Mouse (Mus musculus) MEL (cell line): Measurements from ENCODE around the gene Itm2b. TPM values are rescaled to one million over a fixed set of nuclear protein-coding genes. Genes with fewer than 3 reads are reported as not detected.

Experiments
- DNase-seq: peaks from one replicate; pipeline ENCODE4 v3.0.0; 2011; ENCODE audit warnings: low read depth, low spot score
- H3K27ac ChIP-seq: 2 replicates; pipeline ENCODE4 v1.5.1; 2012; ENCODE audit warnings: low read depth, mild to moderate bottlenecking, control low read depth, low read length, moderate library complexity; ENCODE audit not compliant: control insufficient read depth
- H3K27me3 ChIP-seq, 2 experiments: fragments of 150-350 bp in 1 of 2; sonication (generic) in 1 of 2; 2 replicates each; pipeline ENCODE4 v1.6.1; 2012; ENCODE audit warnings: low read length in 2 of 2, mild to moderate bottlenecking in 2 of 2, improper control_type of control experiment in 1 of 2, moderate library complexity in 1 of 2; ENCODE audit not compliant: insufficient read depth in 2 of 2, control insufficient read depth in 1 of 2
- H3K36me3 ChIP-seq, 2 experiments: 2 replicates each; pipeline ENCODE4 v1.6.1; 2012 to 2014; ENCODE audit warnings: low read length in 2 of 2, improper control_type of control experiment in 1 of 2, inconsistent platforms in 1 of 2, mild to moderate bottlenecking in 1 of 2; ENCODE audit not compliant: insufficient read depth in 2 of 2, control insufficient read depth in 1 of 2
- H3K4me1 ChIP-seq, 2 experiments: fragments of 150-350 bp in 1 of 2; sonication (generic) in 1 of 2; 2 replicates each; pipeline ENCODE4 v1.6.1; 2012; ENCODE audit warnings: low read length in 2 of 2, improper control_type of control experiment in 1 of 2, mild to moderate bottlenecking in 1 of 2; ENCODE audit not compliant: insufficient read depth in 2 of 2, control insufficient read depth in 1 of 2
- H3K4me3 ChIP-seq, 2 experiments: fragments of 150-350 bp in 1 of 2; sonication (generic) in 1 of 2; 2 replicates each; pipeline ENCODE4 v1.5.1; 2012; ENCODE audit warnings: low read depth in 2 of 2, low read length in 2 of 2, mild to moderate bottlenecking in 2 of 2, moderate library complexity in 2 of 2, control low read depth in 1 of 2, improper control_type of control experiment in 1 of 2; ENCODE audit not compliant: control insufficient read depth in 1 of 2, insufficient read depth in 1 of 2
- H3K79me2 ChIP-seq: 2 replicates; pipeline ENCODE4 v1.6.1; 2012; ENCODE audit warnings: mild to moderate bottlenecking, low read length, moderate library complexity; ENCODE audit not compliant: control insufficient read depth, poor library complexity, insufficient read depth
- H3K9ac ChIP-seq: 2 replicates; pipeline ENCODE4 v1.6.1; 2012; ENCODE audit warnings: low read depth, mild to moderate bottlenecking, control low read depth, low read length, moderate library complexity; ENCODE audit not compliant: control insufficient read depth, poor library complexity, severe bottlenecking
- H3K9me3 ChIP-seq: fragments of 150-350 bp; sonication (generic); replicated peaks from 2 replicates; pipeline ENCODE4 v1.6.1; 2012; ENCODE audit warnings: mild to moderate bottlenecking, low read length, improper control_type of control experiment, moderate library complexity; ENCODE audit not compliant: insufficient read depth
- CHD1 ChIP-seq: IDR thresholded peaks from 2 replicates; pipeline ENCODE4 v1.6.1; 2012; ENCODE audit warnings: low read depth, mild to moderate bottlenecking, inconsistent platforms, low read length, improper control_type of control experiment
- CTCF ChIP-seq, 3 experiments: IDR thresholded peaks in 2 of 3; conservative IDR thresholded peaks in 1 of 3; 2 replicates each; pipeline ENCODE4 v1.5.1; 2011 to 2012; ENCODE audit warnings: low read length in 3 of 3, low read depth in 2 of 3, mild to moderate bottlenecking in 2 of 3, improper control_type of control experiment in 1 of 3, inconsistent platforms in 1 of 3, mixed read lengths in 1 of 3, moderate library complexity in 1 of 3; ENCODE audit not compliant: control insufficient read depth in 1 of 3, insufficient read depth in 1 of 3, poor library complexity in 1 of 3, severe bottlenecking in 1 of 3
- E2F4 ChIP-seq: IDR thresholded peaks from 2 replicates; pipeline ENCODE4 v1.6.1; 2011; ENCODE audit warnings: low read depth, low read length, improper control_type of control experiment, borderline replicate concordance
- ELF1 ChIP-seq: IDR thresholded peaks from 2 replicates; pipeline ENCODE4 v1.6.1; 2014; ENCODE audit warnings: low read depth, mild to moderate bottlenecking, inconsistent platforms, low read length, improper control_type of control experiment, moderate library complexity
- EP300 ChIP-seq, 2 experiments: IDR thresholded peaks; 2 replicates each; pipeline ENCODE4 v1.6.1; 2011; ENCODE audit warnings: improper control_type of control experiment in 2 of 2, low read length in 2 of 2, low read depth in 1 of 2, mild to moderate bottlenecking in 1 of 2
- ETS1 ChIP-seq: IDR thresholded peaks from 2 replicates; pipeline ENCODE4 v1.6.1; 2012; ENCODE audit warnings: low read depth, mild to moderate bottlenecking, inconsistent platforms, low read length, improper control_type of control experiment, moderate library complexity
- GABPA ChIP-seq: IDR thresholded peaks from 2 replicates; pipeline ENCODE4 v1.6.1; 2012; ENCODE audit warnings: low read depth, mild to moderate bottlenecking, inconsistent platforms, low read length, improper control_type of control experiment, moderate library complexity
- HCFC1 ChIP-seq: IDR thresholded peaks from 2 replicates; pipeline ENCODE4 v1.6.1; 2012; ENCODE audit warnings: low read depth, mild to moderate bottlenecking, inconsistent platforms, low read length, improper control_type of control experiment, moderate library complexity
- KAT2A ChIP-seq: conservative IDR thresholded peaks from 2 replicates; pipeline ENCODE4 v1.6.1; 2012; ENCODE audit warnings: low read depth, low read length, improper control_type of control experiment, inconsistent platforms
- MAFK ChIP-seq: IDR thresholded peaks from 2 replicates; pipeline ENCODE4 v1.6.1; 2011; ENCODE audit warnings: low read depth, mild to moderate bottlenecking, low read length, improper control_type of control experiment, borderline replicate concordance
- MAX ChIP-seq: IDR thresholded peaks from 2 replicates; pipeline ENCODE4 v1.6.1; 2011; ENCODE audit warnings: low read length, improper control_type of control experiment
- MAZ ChIP-seq: IDR thresholded peaks from 2 replicates; pipeline ENCODE4 v1.6.1; 2012; ENCODE audit warnings: low read depth, mild to moderate bottlenecking, inconsistent platforms, low read length, improper control_type of control experiment
- MYB ChIP-seq: IDR thresholded peaks from 2 replicates; pipeline ENCODE4 v1.6.1; 2011; ENCODE audit warnings: mild to moderate bottlenecking, low read depth, low read length, improper control_type of control experiment
- RAD21 ChIP-seq: IDR thresholded peaks from 2 replicates; pipeline ENCODE4 v1.6.1; 2011; ENCODE audit warnings: mild to moderate bottlenecking, low read depth, low read length, improper control_type of control experiment
- SMC3 ChIP-seq: IDR thresholded peaks from 2 replicates; pipeline ENCODE4 v1.6.1; 2011; ENCODE audit warnings: low read depth, low read length, improper control_type of control experiment
- TAL1 ChIP-seq: IDR thresholded peaks from 2 replicates; pipeline ENCODE4 v1.6.1; 2012; ENCODE audit warnings: mild to moderate bottlenecking, inconsistent platforms, low read length, moderate library complexity, mixed read lengths
- TCF12 ChIP-seq: IDR thresholded peaks from 2 replicates; pipeline ENCODE4 v1.6.1; 2014; ENCODE audit warnings: low read depth, mild to moderate bottlenecking, inconsistent platforms, low read length, improper control_type of control experiment, moderate library complexity
- UBTF ChIP-seq: IDR thresholded peaks from 2 replicates; pipeline ENCODE4 v1.6.1; 2012; ENCODE audit warnings: low read depth, mild to moderate bottlenecking, inconsistent platforms, low read length, improper control_type of control experiment, moderate library complexity, borderline replicate concordance; ENCODE audit not compliant: insufficient read depth
- USF1 ChIP-seq: IDR thresholded peaks from 2 replicates; pipeline ENCODE4 v1.6.1; 2014; ENCODE audit warnings: low read depth, mild to moderate bottlenecking, inconsistent platforms, low read length, improper control_type of control experiment, moderate library complexity
- ZC3H11A ChIP-seq: IDR thresholded peaks from 2 replicates; pipeline ENCODE4 v1.6.1; 2012; ENCODE audit warnings: low read depth, mild to moderate bottlenecking, inconsistent platforms, low read length, improper control_type of control experiment
- ZMIZ1 ChIP-seq: IDR thresholded peaks from 2 replicates; pipeline ENCODE4 v1.6.1; 2012; ENCODE audit warnings: low read depth, mild to moderate bottlenecking, inconsistent platforms, low read length, improper control_type of control experiment, moderate library complexity
- ZNF384 ChIP-seq: IDR thresholded peaks from 2 replicates; pipeline ENCODE4 v1.6.1; 2012; ENCODE audit warnings: low read depth, mild to moderate bottlenecking, inconsistent platforms, low read length, improper control_type of control experiment
- polyA plus RNA-seq, 2 experiments: library from polyadenylated mRNA; stranded (reverse) in 1 of 2; unstranded in 1 of 2; fragments of >175 nt in 1 of 2; fragments of >200 nt in 1 of 2; gene quantifications; 2 replicates each; pipeline versions ENCODE4 v1.2.1 to v1.2.4; 2012; ENCODE audit warnings: low replicate concordance in 2 of 2, low read depth in 1 of 2; ENCODE audit not compliant: insufficient read length in 2 of 2, insufficient read depth in 1 of 2, missing spikeins in 1 of 2
- total RNA-seq: library from RNA; depleted of rRNA; stranded (reverse); fragments of 300-350 nt; gene quantifications from 2 replicates; pipeline ENCODE4 v1.2.3, GENCODE M21; 2012

The Itm2b gene
- total and polyA plus RNA-seq, 3 experiments: 54.0 to 312 (median 101) TPM

DNA sequence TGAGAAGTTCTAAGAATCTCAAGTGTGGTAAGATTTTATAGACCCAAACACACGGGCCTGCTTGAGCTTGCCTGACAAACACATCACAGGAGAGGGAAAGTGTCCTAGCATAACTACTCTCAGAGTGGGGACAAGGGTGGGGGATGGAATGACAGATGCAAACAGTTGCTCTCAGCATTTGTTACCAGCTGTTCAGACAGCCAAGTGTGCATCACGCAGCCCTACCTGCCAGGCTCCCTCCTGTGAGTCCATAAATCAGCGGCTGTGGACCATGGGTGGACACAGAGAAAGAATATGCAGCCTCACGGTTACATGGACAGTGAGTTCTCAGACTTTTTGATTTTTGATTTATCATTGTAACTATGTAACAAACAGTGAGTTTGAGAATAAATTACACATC is 15.5 kb downstream of the Itm2b start:
- Histone ChIP-seq H3K36me3 (peaks cover 6 to 20% of the 10 kb centered on the region in 2 experiments), H3K4me1 (peaks cover 17 to 25% of the 10 kb centered on the region in 2 experiments)
- no peak for DNase-seq

DNA sequence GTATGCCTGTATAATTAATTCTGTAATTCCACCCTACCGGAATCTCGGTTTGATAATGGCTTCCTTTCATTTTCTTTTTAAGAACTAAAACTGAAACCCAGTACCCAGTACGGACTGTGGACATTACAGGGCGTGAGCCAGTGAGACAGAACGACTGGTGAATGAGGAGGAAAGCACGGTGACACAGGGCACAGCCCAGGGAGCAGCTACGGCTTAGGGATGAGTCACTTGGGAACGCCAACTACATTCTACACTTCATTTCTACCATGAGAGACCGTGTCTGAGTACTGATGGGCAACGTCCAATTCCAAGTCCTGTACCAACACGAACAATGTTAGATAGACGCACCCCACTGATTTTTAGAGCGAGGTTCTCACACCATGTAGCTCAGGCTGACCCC is 16.1 kb downstream of the Itm2b start:
- TF ChIP-seq TAL1 (no peak), ZNF384 (no peak), ZMIZ1 (no peak), KAT2A (no peak), ELF1 (no peak), USF1 (no peak), SMC3 (no peak), MAX (no peak), CHD1 (no peak)
- no peak overlapping the region for H3K9ac ChIP-seq
- H3K79me2 ChIP-seq: 0 out of 2 replicates have a peak, but pooled peaks cover 2% of the 10 kb centered on the region
- H3K36me3 ChIP-seq: peaks cover 6 to 20% of the 10 kb centered on the region in 2 experiments
- H3K9me3 ChIP-seq: no peaks in the 10 kb centered on the region
- peaks cover 17 to 25% of the 10 kb centered on the region in 2 experiments for H3K4me1 ChIP-seq
- DNase-seq: no peak
- no peaks in the 10 kb centered on the region for H3K27me3 ChIP-seq
- no peak overlapping the region for H3K27ac ChIP-seq
- no peak overlapping the region for H3K4me3 ChIP-seq

More for the DNA sequence above, 15.5 kb downstream of the Itm2b start:
- Histone ChIP-seq H3K79me2 (0 out of 2 replicates have a peak, but pooled peaks cover 2% of the 10 kb centered on the region), H3K9ac (peak overlapping the region; percentile 2; the same call in 1 of the 2 replicates), H3K4me3 (peak overlapping the region in 1 of 2 experiments; percentile 12; a peak in 1 of 4 replicates), H3K27ac (peak overlapping the region; percentile 20; the same call in 1 of the 2 replicates), H3K9me3 (no peaks in the 10 kb centered on the region), H3K27me3 (no peaks in the 10 kb centered on the region)
- no peak for TF ChIP-seq ELF1
- TF ChIP-seq ZC3H11A: no peak
- no peak for TF ChIP-seq ETS1
- no peak for TF ChIP-seq EP300 (IDR thresholded peaks at IDR 0.05; ENCODE audit: low read depth in 1 of 2, low read length in 2 of 2)
- no peak for TF ChIP-seq E2F4
- no peak for TF ChIP-seq USF1
- no peak for TF ChIP-seq MYB
- no peak for TF ChIP-seq UBTF
- TF ChIP-seq MAZ: no peak
- no peak for TF ChIP-seq CTCF (IDR thresholded peaks at IDR 0.05 in 2 of 3, conservative IDR thresholded peaks at IDR 0.05 in 1 of 3; ENCODE audit: control insufficient read depth in 1 of 3, insufficient read depth in 1 of 3, low read depth in 2 of 3, low read length in 3 of 3, poor library complexity in 1 of 3, severe bottlenecking in 1 of 3)
- no peak for TF ChIP-seq HCFC1
- TF ChIP-seq GABPA: no peak
- TF ChIP-seq RAD21: no peak
- no peak for TF ChIP-seq MAFK
- TF ChIP-seq TCF12: no peak
- no peak for TF ChIP-seq ZMIZ1
- no peak for TF ChIP-seq ZNF384
